Mouse (Mus musculus): Measurements from ENCODE around the gene Prm1.
"Not testable (repeated sequence)": the region's sequence is repeated elsewhere in the genome, so short reads cannot be mapped to it uniquely, and the experiment has no call there.

Gene Prm1

GRCm38 (mm10) chr16:10805789-10806527 is at the start of gene Prm1:
Gene Prm1, minus strand, starts transcription at chr16:10805839.
- DNase-seq (ENCODE audit: low read depth, low spot score), result no peak

- not testable (repeated sequence) for DNase-seq (ENCODE audit: low read depth, low spot score)
Measured at GRCm38 (mm10) chr16:10852216-10852615, 46.6 kb upstream of the Prm1 start.

- DNase-seq (ENCODE audit: low read depth, low spot score), result no peak
Measured at GRCm38 (mm10) chr16:10850905-10851304, 45.3 kb upstream of the Prm1 start.

DNA sequence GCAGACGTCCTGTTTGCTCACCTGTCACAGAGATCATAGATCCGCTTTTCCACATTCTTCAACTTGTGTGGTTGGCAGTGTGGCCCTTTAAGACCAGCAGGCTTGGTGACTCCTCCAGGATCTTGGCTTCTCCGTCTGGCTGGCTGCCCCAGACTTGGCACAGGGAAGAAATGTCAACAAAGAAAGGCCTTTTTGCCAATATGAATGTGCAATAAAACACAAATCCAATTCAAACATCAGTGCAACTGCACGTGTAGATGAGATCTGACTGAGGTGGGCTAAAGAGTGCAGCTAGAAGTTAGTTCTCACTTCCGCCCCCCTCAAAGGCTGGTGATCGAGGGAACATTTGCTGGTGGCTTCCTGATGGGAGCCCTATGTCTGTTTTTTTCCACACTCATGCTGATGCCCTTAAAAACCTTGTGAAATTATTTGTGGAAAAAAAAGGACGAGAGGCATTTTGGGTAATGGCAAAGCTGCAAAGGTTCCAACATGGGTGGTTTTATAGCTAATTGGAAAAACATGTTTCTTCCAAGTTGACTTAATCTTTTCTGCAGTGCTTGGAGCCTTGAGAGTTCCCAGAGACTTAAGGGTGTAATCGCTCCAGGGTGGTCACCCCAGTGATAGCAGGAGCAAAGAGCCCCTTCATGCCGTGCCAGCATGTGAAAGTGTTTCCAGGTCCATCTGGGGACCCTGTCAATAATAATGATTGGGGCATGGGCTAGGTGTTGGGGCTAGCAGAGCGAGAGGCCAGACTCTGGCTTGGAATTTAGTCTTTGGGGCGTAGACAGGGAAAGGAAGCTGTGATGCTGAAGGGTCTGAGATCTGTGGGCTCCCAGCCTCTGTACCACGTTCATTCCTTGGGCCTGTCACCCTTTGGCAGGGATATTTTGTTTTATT is 44.6 kb upstream of the Prm1 start:
- no peak for DNase-seq (ENCODE audit: low read depth, low spot score)

GRCm38 (mm10) chr16:10846503-10846902 is 40.9 kb upstream of the Prm1 start:
- peak; percentile 81 for DNase-seq (ENCODE audit: low read depth, low spot score)

DNA sequence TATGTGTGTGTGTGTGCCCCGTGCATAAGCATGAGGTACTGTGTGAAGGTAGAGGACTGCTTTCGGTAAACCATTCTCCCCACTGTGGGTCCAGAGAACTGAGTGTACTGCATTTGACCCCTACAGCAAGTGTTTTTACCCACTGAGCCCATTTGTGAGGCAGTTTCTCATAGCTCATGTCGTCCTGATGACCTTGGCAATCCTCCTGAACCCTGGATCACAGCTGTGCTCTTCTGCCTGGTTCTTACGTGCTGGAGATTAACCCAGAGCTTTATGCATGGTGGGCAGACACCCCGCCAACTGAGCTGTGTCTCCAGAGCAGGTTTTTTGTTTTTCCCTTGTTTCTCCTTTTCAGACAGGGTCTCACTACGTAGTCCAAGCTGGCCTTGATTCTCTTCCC is 40.3 kb upstream of the Prm1 start:
- DNase-seq (ENCODE audit: low read depth, low spot score), result no peak

- no peak for DNase-seq (ENCODE audit: low read depth, low spot score)
Measured at GRCm38 (mm10) chr16:10844319-10844670, 38.7 kb upstream of the Prm1 start.

- no peak for DNase-seq (ENCODE audit: low read depth, low spot score)
Measured at GRCm38 (mm10) chr16:10843486-10844318, 38.1 kb upstream of the Prm1 start.

DNA sequence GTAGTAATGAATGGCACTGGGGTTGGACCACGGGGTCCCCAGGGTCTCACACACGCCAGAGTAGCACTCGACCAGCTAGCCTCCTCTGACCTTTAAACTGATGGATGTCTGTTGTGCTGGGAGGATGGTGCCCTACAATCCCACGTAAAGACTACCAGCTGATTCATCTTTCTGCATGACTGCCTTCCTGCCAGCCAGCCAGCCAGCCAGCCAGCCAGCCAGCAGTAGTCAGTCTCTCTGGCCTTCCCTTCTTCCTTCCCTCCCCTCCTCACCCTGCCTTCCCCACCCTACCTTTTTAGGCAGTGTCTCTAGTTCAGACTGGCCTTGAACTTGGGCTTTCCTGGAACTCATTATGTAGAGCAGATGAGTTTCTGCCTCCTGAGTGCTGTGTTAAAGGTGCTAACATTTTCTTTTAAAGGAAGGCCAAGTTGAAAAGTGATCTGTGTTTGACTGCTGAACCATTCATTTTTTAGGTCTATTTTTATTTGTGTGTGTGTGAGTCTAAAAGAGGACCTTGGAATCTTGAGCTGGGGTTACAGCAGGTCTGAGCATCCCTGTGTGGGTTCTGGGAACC is 36.7 kb upstream of the Prm1 start:
- no peak for DNase-seq (ENCODE audit: low read depth, low spot score)

DNA sequence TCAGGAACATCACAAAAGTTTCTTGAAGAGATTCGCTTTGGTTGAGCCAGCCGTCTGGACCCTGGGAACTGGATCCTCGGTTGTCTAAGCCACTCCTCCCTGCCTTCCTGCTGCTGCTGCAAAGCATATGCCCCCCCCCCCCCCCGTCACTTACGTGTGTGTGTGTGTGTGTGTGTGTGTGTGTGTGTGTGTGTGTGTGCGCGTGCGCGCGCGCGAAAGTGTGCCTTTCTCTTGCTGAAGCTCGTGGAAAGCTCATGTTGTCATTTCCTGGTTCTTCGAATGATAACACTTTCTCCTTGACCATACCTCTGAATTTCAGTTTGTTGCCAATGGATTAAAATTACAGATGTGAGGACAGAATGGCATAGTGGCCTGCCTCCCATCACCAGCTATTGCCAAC is 34.4 kb upstream of the Prm1 start:
- no peak for DNase-seq (ENCODE audit: low read depth, low spot score)

DNA sequence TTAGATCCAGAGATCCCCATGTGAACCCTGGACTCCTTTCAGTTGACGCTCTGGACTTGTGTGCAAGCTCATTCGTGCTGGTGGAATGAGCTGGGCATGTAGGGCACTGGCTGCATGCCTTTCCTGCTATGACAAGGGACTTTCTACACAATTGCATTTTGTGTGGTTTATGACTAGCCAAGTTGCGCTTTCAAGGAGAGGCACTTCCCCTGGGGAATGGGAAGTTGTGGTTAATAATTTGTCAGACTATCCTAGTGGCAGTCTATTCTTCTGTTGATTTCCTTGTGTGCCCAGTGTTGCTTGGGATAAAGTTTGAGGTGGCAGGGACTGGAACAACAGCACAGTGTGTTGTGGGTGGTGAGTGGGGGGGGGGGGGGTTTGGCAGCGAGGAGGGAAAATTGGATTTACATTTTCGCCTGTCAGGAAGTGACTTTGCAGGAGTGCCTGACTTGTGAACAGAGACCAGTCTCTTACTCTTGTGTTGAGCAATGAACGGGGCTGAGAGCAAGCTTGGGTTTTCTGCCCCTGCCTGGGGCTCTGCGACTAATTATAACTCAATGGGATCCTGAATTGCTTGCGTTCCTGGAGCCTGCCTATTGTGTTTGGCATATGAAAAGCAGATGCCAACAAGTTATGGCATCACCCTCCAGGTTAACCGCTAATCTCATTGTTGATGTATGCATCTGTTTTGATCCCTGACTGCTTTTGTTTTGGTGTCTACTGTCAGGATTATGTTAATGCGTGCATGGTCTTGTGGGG is 33.0 kb upstream of the Prm1 start:
- DNase-seq (ENCODE audit: low read depth, low spot score), result peak; percentile 27

- DNase-seq (ENCODE audit: low read depth, low spot score), result no peak
Measured at GRCm38 (mm10) chr16:10837903-10838302, 32.3 kb upstream of the Prm1 start.

GRCm38 (mm10) chr16:10837250-10837649 is 31.6 kb upstream of the Prm1 start:
- DNase-seq (ENCODE audit: low read depth, low spot score), result no peak

- DNase-seq (ENCODE audit: low read depth, low spot score), result no peak
Measured at GRCm38 (mm10) chr16:10836388-10836787, 30.7 kb upstream of the Prm1 start.

DNA sequence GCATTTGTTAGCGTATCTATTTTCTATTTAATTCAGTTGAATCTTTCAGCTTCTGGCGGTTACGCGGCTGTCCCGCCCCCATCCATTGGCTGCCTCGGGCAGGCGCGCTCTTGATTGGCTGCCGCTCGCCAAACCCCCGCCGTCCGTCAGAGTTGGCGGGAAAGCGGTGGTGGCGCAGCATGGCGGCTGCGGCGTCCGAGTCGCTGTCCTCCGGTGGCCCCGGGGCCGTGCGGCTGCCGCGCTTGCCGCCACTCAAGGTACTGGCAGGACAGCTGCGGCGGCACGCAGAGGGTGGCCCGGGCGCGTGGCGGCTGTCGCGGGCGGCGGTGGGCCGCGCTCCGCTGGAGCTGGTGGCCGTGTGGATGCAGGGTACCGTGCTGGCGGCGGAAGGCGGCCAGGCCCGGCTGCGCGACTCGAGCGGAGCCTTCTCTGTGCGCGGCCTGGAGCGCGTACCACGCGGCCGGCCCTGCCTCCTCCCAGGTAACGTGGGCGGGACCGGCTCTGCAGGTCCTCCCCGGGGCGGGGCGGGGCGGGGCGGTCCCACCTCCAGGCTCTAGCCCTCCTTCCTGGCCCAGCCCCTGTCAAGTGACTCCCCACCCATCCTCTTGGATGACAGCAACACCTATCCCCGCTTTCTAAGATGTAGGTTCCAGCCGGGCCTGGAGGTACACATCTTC is 29.4 kb upstream of the Prm1 start, which contains the start of gene Rmi2:
Rmi2 (plus strand) TSS at position 149 of the 677 bp plus-strand sequence.
- DNase-seq (ENCODE audit: low read depth, low spot score), result peak; percentile 88

GRCm38 (mm10) chr16:10834542-10834910 is 28.9 kb upstream of the Prm1 start:
- DNase-seq (ENCODE audit: low read depth, low spot score), result no peak

- DNase-seq (ENCODE audit: low read depth, low spot score), result no peak
Measured at GRCm38 (mm10) chr16:10828461-10828805, 22.8 kb upstream of the Prm1 start.

DNA sequence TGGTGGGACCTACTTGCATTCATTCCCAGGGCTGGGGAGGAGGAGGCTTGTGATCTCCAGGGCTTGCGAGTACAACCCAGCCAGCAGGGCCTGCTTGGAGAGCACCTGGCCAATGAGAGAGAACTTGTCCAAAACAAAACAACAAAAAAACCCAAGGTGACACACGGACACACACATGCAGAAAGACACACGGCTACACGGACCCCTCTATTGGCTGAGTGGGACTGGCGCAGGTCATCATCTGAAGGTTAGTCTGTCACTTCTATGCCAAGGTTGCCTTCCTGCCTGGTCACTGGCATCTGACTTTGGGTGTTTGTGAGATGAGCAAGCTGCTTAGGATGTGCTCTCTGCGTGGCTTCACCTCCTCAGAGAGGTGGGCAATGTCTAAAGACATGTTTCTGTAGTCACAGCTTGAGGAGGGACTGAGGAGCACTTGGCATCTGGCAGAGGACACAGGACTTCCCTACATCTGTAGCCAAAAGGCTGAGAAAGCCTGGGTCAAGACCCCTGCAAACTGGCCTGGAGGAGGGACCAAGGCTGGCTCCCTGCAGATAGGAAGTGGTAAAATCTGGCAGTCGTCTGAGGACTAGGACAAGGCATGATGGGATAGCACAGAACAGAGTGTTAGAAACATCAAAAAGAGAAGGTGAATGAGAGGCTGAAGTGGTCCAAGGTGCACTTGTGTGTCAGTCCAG is 22.3 kb upstream of the Prm1 start:
- no peak for DNase-seq (ENCODE audit: low read depth, low spot score)

GRCm38 (mm10) chr16:10827269-10827668 is 21.6 kb upstream of the Prm1 start:
- DNase-seq (ENCODE audit: low read depth, low spot score), result no peak

DNA sequence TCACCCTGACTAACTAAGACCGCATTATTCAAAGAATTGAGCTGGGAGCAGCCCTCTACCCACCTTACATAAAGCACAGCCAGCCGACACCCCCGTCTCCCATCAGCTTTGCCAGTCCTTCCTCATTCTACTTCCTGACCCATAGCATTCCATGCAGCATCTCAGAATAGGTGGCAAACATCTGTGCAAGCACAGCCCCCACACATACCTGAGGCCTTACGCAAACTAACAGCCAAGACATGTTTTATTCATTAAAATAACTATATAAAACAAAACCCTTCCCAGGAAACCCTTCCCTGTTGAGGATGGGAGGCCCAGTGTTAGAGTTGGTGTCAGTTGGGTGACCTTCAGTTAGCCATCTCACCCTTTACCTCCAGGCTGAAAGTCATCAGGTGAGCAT is 20.2 kb upstream of the Prm1 start:
- no peak for DNase-seq (ENCODE audit: low read depth, low spot score)
